Mouse (Mus musculus) adrenal gland, adult (tissue): ENCODE measurements around the gene Pglyrp1.

Source experiments
- DNase-seq, 2 experiments: peaks; one replicate each; pipeline ENCODE4 v3.0.0; 2022 to 2023; ENCODE audit warnings: low spot score in 1 of 2; ENCODE audit not compliant: inconsistent age in 2 of 2

Pglyrp1 gene

GRCm38 (mm10) chr7:18884745-18885422 is 13.8 kb downstream of the Pglyrp1 start:
- no peak for DNase-seq

GRCm38 (mm10) chr7:18886963-18887362 is 15.8 kb downstream of the Pglyrp1 start:
- DNase-seq = no peak

- DNase-seq = no peak
Measured at GRCm38 (mm10) chr7:18890848-18891247, 19.7 kb downstream of the Pglyrp1 start.

- peak; percentile 87 to 94 for DNase-seq
Measured at GRCm38 (mm10) chr7:18891872-18892599, 20.9 kb downstream of the Pglyrp1 start.

GRCm38 (mm10) chr7:18893009-18893408 is 21.9 kb downstream of the Pglyrp1 start:
- DNase-seq = peak; percentile 25 to 35

GRCm38 (mm10) chr7:18893651-18894430 is 22.7 kb downstream of the Pglyrp1 start:
- peak; percentile 74 to 91 for DNase-seq

- DNase-seq = peak; percentile 37 to 81
Measured at GRCm38 (mm10) chr7:18896536-18896935, 25.4 kb downstream of the Pglyrp1 start.

GRCm38 (mm10) chr7:18900513-18900912 is 29.4 kb downstream of the Pglyrp1 start:
- DNase-seq = no peak

GRCm38 (mm10) chr7:18902486-18902885 is 31.4 kb downstream of the Pglyrp1 start:
- DNase-seq = no peak

- DNase-seq = no peak
Measured at GRCm38 (mm10) chr7:18904971-18905370, 33.8 kb downstream of the Pglyrp1 start.

- no peak for DNase-seq
Measured at GRCm38 (mm10) chr7:18909797-18910196, 38.7 kb downstream of the Pglyrp1 start.

GRCm38 (mm10) chr7:18910241-18910831 is 39.2 kb downstream of the Pglyrp1 start, which contains the start of gene Ccdc61:
Gene Ccdc61, minus strand, starts transcription at chr7:18910415.
- DNase-seq = peak; percentile 97 to 100

GRCm38 (mm10) chr7:18916254-18916653 is 45.1 kb downstream of the Pglyrp1 start:
- DNase-seq = no peak

- DNase-seq = peak in 1 of 2 experiments; percentile 53
Measured at GRCm38 (mm10) chr7:18917931-18918330, 46.8 kb downstream of the Pglyrp1 start.

GRCm38 (mm10) chr7:18921069-18921468 is 49.9 kb downstream of the Pglyrp1 start:
- DNase-seq = peak; percentile 72 to 81

GRCm38 (mm10) chr7:18922807-18923206 is 51.7 kb downstream of the Pglyrp1 start:
- no peak for DNase-seq

- no peak for DNase-seq
Measured at GRCm38 (mm10) chr7:18923267-18923666, 52.1 kb downstream of the Pglyrp1 start.

- no peak for DNase-seq
Measured at GRCm38 (mm10) chr7:18923711-18924191, 52.6 kb downstream of the Pglyrp1 start.

- DNase-seq = no peak
Measured at GRCm38 (mm10) chr7:18924321-18924720, 53.2 kb downstream of the Pglyrp1 start.

GRCm38 (mm10) chr7:18925162-18925938 is 54.2 kb downstream of the Pglyrp1 start, which contains the start of gene Nova2:
Gene Nova2, plus strand, starts transcription at chr7:18925888.
- DNase-seq = peak; percentile 91 to 96
